Mouse (Mus musculus) forebrain, embryonic 16.5 days (tissue): ENCODE data around the gene Fam110a. TPM values are rescaled to one million over a fixed set of nuclear protein-coding genes. Genes with fewer than 3 reads are reported as not detected.
A peak's percentile ranks its signal among the peaks of the same experiment; 100 is the strongest.

Source experiments
- ATAC-seq: fragments of 200-750 bp; cut with Nextera tagmentation; 2 replicates; pipeline ENCODE4 v1.8.0; 2017; ENCODE audit warnings: mild to moderate bottlenecking, moderate library complexity
- H3K27ac ChIP-seq: fragments of 300-500 bp; sonication (generic); 2 replicates; pipeline ENCODE4 v1.5.1; 2014; ENCODE audit warnings: low read length, control low read depth
- H3K27me3 ChIP-seq: fragments of 300-500 bp; sonication (generic); replicated peaks from 2 replicates; pipeline ENCODE4 v1.6.1; 2014; ENCODE audit warnings: low read length; ENCODE audit not compliant: control insufficient read depth, insufficient read depth
- H3K36me3 ChIP-seq: fragments of 300-500 bp; sonication (generic); 2 replicates; pipeline ENCODE4 v1.6.1; 2014; ENCODE audit not compliant: control insufficient read depth, insufficient read depth
- H3K4me1 ChIP-seq: fragments of 300-500 bp; sonication (generic); replicated peaks from 2 replicates; pipeline ENCODE4 v1.6.1; 2014; ENCODE audit warnings: low read length; ENCODE audit not compliant: control insufficient read depth, insufficient read depth
- H3K4me2 ChIP-seq: fragments of 300-500 bp; sonication (generic); 2 replicates; pipeline ENCODE4 v1.6.1; 2014; ENCODE audit warnings: mild to moderate bottlenecking, low read length, control low read depth
- H3K4me3 ChIP-seq: fragments of 300-500 bp; sonication (generic); replicated peaks from 2 replicates; pipeline ENCODE4 v1.5.1; 2014; ENCODE audit warnings: mild to moderate bottlenecking, low read length, control low read depth
- H3K9ac ChIP-seq: fragments of 300-500 bp; sonication (generic); replicated peaks from 2 replicates; pipeline ENCODE4 v1.6.1; 2014; ENCODE audit warnings: low read depth, low read length, control low read depth
- H3K9me3 ChIP-seq: fragments of 300-500 bp; sonication (generic); 2 replicates; pipeline ENCODE4 v1.6.1; 2016; ENCODE audit warnings: low read length; ENCODE audit not compliant: control insufficient read depth
- WGBS: fragments of 180-500 bp; shearing (Covaris S2); extraction: QIAGEN DNeasy Blood & Tissue Kit; methylation state at CpG from one replicate; pipeline ENCODE4 v1.1.7; 2014; 5-methylcytosine and 5-hydroxymethylcytosine counted together
- polyA plus RNA-seq: library from polyadenylated mRNA; unstranded; fragments of >200 nt; fragmentation: Nextera tagmentation; extraction: Ambion mirVana; gene quantifications from 2 replicates; pipeline ENCODE4 v1.2.1, GENCODE M21; 2015

Fam110a gene
- polyA plus RNA-seq, 1 experiment from 2014 or later: 69.2 TPM

DNA sequence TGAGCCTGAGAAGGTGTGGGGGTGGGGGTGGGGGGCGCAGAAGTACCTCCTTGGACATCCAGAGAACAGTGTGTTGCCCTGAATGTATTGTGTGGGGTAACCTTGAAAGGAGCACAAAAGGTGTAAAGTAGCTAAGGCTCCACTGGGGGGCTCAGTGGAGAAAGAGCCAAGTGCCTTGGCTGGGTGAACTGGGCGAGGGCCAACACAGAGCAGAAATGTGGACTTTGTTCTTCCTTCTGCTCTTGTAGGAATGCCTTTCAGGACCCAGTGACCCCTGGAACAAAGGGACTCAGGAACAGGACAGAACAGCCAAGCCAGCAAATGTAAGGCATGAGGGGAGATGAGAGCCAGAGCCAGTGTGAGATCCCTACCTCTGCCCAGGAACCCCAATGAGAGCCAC is 31.7 kb upstream of the Fam110a start:
- no peak overlapping the region for H3K27ac ChIP-seq
- 40% methylated on average over 2 of the region's 2 CpGs for WGBS
- no peaks in the 10 kb centered on the region for H3K36me3 ChIP-seq
- H3K27me3 ChIP-seq: no peaks in the 10 kb centered on the region
- H3K9me3 ChIP-seq: no peaks in the 10 kb centered on the region
- H3K9ac ChIP-seq: no peak overlapping the region
- no peak overlapping the region for H3K4me2 ChIP-seq
- H3K4me3 ChIP-seq: no peak overlapping the region
- no peaks in the 10 kb centered on the region for H3K4me1 ChIP-seq
- no peak for ATAC-seq

DNA sequence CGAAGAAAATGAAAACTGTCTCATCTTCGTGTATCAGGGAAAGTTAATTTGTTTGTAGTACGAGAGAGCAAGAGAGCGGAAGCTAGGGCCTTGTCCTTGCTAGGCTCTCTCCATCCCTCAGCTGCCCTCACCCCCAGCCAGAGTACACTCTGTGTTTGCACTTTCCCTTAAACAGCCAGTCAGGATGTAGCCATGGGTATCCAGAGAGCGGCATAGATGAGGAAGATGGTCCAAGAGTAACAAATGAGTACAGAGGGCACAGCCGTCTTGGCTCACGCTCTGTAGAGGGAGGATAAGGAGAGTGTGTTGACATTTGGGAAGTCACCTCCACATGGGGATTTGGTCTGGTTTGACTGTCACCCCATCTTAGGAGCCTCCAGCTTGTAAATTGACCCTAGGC is 30.6 kb upstream of the Fam110a start:
- no peaks in the 10 kb centered on the region for H3K27me3 ChIP-seq
- H3K4me2 ChIP-seq: no peak overlapping the region
- H3K4me1 ChIP-seq: no peaks in the 10 kb centered on the region
- WGBS: 90% methylated on average over 7 of the region's 7 CpGs
- H3K9ac ChIP-seq: no peak overlapping the region
- no peak overlapping the region for H3K4me3 ChIP-seq
- no peak for ATAC-seq
- no peaks in the 10 kb centered on the region for H3K36me3 ChIP-seq
- no peaks in the 10 kb centered on the region for H3K9me3 ChIP-seq
- no peak overlapping the region for H3K27ac ChIP-seq

DNA sequence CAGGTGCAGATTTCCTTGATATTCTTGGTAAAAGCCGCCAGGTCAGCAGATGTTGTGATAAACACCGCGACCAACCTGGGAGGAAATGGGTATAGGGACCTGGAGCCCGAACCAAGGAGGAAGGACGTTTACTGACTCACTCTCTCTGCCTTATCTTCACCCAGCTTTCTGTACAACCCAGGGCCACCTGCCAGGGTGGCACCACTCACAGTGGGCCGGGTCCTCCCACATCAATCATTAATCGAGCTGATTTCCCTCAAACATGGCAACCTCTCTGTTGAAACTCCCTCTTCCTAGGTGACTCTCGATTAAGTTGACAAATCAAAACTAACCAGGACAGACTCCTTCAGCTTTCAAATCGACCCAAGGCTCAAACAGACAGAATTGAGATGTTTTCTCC is 30.2 kb upstream of the Fam110a start:
- no peak for ATAC-seq
- Histone ChIP-seq H3K4me1 (no peaks in the 10 kb centered on the region), H3K4me3 (no peak overlapping the region), H3K9me3 (no peaks in the 10 kb centered on the region), H3K4me2 (no peak overlapping the region), H3K9ac (no peak overlapping the region), H3K36me3 (no peaks in the 10 kb centered on the region), H3K27me3 (no peaks in the 10 kb centered on the region), H3K27ac (no peak overlapping the region)
- WGBS: 90% methylated on average over 9 of the region's 9 CpGs

DNA sequence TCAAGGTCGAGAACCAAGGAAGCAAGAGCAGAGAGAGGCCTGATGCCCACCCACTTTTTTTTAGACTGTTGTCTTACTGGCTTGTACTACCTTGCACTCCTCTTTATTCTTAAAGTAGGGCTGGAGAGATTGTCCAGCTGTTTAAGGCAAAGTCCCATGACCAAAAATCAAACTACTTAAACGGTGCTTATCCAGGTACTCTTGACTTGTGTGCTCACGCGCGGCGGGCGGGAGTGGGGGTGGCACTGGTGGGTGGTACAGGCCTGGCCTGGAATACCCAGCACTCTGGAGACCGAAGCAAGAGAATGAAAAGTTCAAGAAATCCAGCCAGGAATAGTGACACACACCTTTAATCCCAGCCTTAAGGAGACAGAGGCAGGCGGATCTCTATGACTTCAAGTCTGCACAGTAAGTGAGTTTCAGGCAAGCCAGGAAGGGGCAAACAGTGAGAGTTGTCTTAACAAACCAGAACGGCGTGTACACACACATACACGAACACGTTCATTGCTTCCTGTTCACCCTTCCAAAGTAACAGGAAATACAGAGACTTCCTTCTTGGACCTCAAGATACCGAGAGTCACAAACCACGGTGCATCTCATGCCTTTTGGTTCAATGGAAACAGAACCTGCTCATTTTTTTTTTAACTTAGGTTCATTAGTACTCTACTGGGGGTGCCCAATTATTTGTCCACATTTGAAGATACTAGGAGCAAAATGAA is 29.2 kb upstream of the Fam110a start:
- 93% methylated on average over 15 of the region's 15 CpGs for WGBS

DNA sequence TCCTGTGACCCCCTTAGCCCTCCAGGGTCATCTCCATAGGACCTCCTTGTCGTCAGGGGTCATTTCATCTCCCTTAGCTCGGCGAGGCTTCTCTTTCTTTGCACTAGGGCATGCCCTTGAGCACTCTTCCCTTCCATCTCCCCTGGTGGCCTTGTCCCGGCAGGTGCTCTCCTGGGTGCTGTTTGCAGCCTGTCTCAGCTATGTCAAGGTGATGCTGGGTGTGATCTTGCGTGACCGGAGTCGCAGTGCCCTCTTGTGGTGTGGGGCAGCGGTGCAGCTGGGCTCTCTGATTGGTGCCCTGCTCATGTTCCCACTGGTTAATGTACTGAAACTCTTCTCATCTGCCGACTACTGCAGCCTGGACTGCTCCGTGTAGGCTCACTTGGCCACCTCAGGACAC is 27.8 kb upstream of the Fam110a start:
- ATAC-seq: no peak
- H3K9me3 ChIP-seq: no peaks in the 10 kb centered on the region
- H3K4me2 ChIP-seq: no peak overlapping the region
- H3K9ac ChIP-seq: no peak overlapping the region
- H3K27me3 ChIP-seq: no peaks in the 10 kb centered on the region
- no peak overlapping the region for H3K27ac ChIP-seq
- no peak overlapping the region for H3K4me3 ChIP-seq
- H3K4me1 ChIP-seq: no peaks in the 10 kb centered on the region
- WGBS: 67% methylated on average over 10 of the region's 10 CpGs
- no peaks in the 10 kb centered on the region for H3K36me3 ChIP-seq

More for the DNA sequence above, 29.2 kb upstream of the Fam110a start:
- Histone ChIP-seq H3K4me3 (no peak overlapping the region), H3K27me3 (no peaks in the 10 kb centered on the region), H3K4me2 (no peak overlapping the region), H3K9ac (no peak overlapping the region), H3K27ac (no peak overlapping the region), H3K36me3 (no peaks in the 10 kb centered on the region), H3K9me3 (no peaks in the 10 kb centered on the region), H3K4me1 (no peaks in the 10 kb centered on the region)
- no peak for ATAC-seq

DNA sequence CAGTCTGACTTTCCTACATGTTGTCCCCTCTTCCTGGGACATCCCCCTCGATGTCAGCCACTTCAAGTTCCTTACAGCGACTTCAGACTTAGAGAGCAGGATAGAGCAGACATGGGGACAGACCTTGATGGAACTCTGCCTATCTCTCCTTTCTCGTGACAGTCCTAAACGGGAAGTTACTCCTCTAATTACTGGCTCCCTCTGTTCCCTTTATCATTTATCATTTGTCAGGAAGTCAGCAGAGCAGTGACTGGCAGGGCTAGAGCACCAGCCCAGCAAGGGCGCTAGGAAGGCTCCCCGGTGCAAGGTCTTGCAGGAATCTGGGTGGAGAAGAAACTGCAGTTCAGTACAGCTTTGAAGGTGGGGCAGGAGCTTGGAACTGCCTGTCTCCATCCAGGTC is 22.5 kb upstream of the Fam110a start:
- Histone ChIP-seq H3K27ac (no peak overlapping the region), H3K4me3 (no peak overlapping the region), H3K4me2 (no peak overlapping the region), H3K9ac (no peak overlapping the region), H3K36me3 (no peaks in the 10 kb centered on the region), H3K9me3 (no peaks in the 10 kb centered on the region), H3K4me1 (no peaks in the 10 kb centered on the region), H3K27me3 (peaks cover 14% of the 10 kb centered on the region; the same call in 1 of the 2 replicates)
- ATAC-seq: no peak
- WGBS: 80% methylated on average over 6 of the region's 6 CpGs

DNA sequence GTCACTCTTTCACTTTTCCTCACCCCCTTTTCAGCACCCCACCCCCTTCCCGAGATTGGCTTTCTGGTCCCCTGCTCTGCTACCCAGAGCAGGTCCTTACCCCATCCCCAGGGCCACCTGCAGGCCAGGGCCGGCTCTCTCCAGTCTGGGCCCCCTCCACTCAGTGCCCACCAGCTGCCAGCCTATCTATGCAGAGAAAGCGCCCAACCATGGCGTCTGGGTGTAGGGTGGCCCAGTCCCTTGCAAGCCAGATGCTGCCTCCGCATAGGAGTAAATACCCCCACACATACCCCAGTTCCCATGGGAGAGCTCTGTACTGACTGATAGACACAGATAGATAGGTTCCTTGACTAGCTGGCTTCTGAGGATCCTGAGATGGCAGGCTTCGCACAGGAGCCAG is 20.7 kb upstream of the Fam110a start:
- H3K4me3 ChIP-seq: no peak overlapping the region
- H3K9ac ChIP-seq: no peak overlapping the region
- H3K4me1 ChIP-seq: 0 out of 2 replicates have a peak, but pooled peaks cover 6% of the 10 kb centered on the region
- H3K4me2 ChIP-seq: no peak overlapping the region
- no peak overlapping the region for H3K27ac ChIP-seq
- WGBS: 61% methylated on average over 6 of the region's 6 CpGs
- ATAC-seq: peak; percentile 37; the same call in 1 of the 2 replicates
- H3K27me3 ChIP-seq: peaks cover 27% of the 10 kb centered on the region
- H3K36me3 ChIP-seq: no peaks in the 10 kb centered on the region
- no peaks in the 10 kb centered on the region for H3K9me3 ChIP-seq

DNA sequence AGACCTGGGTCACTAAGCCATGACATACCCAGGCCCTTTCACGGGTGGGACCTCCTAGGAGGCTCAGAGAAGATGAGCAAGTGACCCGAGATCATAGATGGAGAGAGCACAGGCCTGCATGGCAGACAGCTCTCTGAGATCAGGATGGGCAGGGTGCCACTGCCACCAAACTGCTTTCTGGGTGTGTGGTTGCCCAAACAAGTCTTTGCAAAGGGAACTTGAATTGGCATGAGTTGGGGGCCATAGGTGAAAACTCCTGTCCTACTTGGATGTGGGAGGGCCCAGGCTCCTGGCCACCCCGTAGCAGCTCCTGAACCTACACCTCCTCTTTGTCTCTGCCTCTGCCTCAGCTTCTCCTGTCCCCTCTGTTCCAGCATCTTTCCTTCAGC is 20.3 kb upstream of the Fam110a start:
- H3K4me3 ChIP-seq: no peak overlapping the region
- 43% methylated on average over 3 of the region's 3 CpGs for WGBS
- 0 out of 2 replicates have a peak, but pooled peaks cover 6% of the 10 kb centered on the region for H3K4me1 ChIP-seq
- peaks cover 30% of the 10 kb centered on the region for H3K27me3 ChIP-seq
- H3K27ac ChIP-seq: no peak overlapping the region
- no peak overlapping the region for H3K9ac ChIP-seq
- H3K4me2 ChIP-seq: no peak overlapping the region
- H3K36me3 ChIP-seq: no peaks in the 10 kb centered on the region
- no peak for ATAC-seq
- H3K9me3 ChIP-seq: no peaks in the 10 kb centered on the region

DNA sequence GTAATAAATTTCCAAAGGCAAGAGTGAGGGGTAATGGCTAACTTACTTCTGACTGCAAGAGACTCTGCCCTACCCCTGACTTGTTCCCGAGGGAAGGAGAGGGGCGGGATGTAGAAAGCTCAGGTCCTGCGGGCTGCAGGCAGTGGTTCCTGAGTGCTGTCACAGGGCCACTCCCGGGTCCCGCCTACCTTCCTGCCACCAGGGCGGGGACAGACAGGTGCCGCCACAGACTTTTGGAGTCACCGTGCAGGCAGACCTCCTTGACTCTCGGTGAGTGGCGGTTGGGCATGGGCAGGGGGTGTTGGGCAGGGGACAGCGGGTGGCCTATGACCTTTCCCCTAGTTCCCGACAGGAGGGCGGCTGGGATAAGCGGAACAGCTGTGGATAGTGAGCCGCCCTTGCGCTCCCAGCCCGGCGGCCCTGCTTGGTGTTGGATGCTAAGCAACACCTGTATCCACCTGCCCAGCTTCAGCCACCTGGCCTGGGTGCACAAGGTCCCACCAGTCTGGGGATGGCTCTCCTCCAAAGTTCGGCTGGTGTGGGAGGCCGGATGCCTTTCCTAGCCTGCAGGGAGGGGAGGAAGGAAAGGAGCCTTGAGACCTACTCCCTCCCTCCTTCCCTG is 19.8 kb upstream of the Fam110a start:
- H3K27me3 ChIP-seq: peaks cover 30% of the 10 kb centered on the region
- H3K9ac ChIP-seq: no peak overlapping the region
- 9% methylated on average over 20 of the region's 20 CpGs for WGBS
- H3K36me3 ChIP-seq: no peaks in the 10 kb centered on the region
- no peak for ATAC-seq
- no peak overlapping the region for H3K27ac ChIP-seq
- peaks cover 6% of the 10 kb centered on the region; the same call in 1 of the 2 replicates for H3K4me1 ChIP-seq
- H3K4me3 ChIP-seq: no peak overlapping the region
- no peaks in the 10 kb centered on the region for H3K9me3 ChIP-seq
- no peak overlapping the region for H3K4me2 ChIP-seq
